ENCODE assay signal across 8 mouse cellular contexts in the genomic region with DNA sequence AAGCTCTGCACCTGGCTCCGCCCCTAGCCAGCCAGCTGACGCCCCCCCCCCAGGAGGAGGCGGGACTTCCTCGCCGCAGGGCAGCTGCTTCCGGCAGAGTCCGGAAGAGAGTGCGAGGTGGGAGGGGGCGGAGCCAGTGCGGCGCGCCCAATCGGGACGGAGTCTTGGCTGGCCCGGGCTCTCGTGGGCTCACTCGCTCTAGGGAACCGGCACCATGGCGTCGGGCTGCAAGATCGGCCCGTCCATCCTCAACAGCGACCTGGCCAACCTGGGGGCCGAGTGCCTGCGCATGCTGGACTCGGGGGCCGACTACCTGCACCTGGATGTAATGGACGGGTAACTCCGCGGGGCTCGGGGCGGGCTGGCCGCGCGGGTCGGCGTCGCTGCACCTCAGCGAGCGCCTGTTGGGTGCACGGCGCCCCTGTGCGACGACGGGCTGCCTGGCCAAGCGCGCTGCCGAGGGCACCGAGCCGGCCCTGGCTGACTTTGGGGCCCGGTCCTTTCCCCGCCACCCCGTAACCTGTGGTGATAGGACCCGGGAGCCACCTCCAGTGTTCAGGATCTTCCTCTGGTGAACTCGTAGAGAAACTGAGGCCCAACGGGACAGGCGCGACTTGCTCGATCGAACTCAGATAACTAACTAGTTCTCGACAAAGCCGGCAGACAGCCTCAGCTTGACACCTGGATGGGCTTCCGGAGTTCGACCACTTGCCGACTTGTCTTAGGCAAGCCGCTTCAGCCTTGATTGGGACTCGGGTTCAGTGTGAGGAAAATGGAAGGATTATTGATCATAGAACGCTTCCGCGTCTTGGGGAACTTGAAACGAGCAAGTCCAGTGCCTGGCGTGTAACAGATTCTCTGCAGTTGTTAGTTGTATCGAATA. TPM values are rescaled to one million over a fixed set of nuclear protein-coding genes. Genes with fewer than 3 reads are reported as not detected.
A peak's percentile ranks its signal among the peaks of the same experiment; 100 is the strongest.
DNase-seq lines count a peak whose midpoint lies in the region; ATAC-seq and TF ChIP-seq lines count a peak whose summit lies in the region.

A gene (plus strand): TSS at position 139 of the 883 bp plus-strand sequence.

- WGBS in hindbrain, postnatal 0 days, result under 1% methylated on average over 72 of the region's 73 CpGs

- ATAC-seq in hindbrain, postnatal 0 days, result peak; percentile 100
- ATAC-seq in megakaryocyte, adult 5-6 weeks (ENCODE audit: poor library complexity, severe bottlenecking), result peak; percentile 94

- intact Hi-C loops in gastrocnemius, adult 2 months (cut with DNase I), result loop anchor here (2.0 to 10.0 kb wide), 2 partner anchors 116 to 334 kb away; a partner anchor contains a TSS
- intact Hi-C loops in left cerebral cortex, adult 2 months (cut with DNase I), result loop anchor here (1.0 to 5.0 kb wide), 2 partner anchors 116 to 136 kb away; a partner anchor contains a TSS

- H3K9ac ChIP-seq in hindbrain, postnatal 0 days (replicated peaks; ENCODE audit: low read length), result peak within 1 kb of the TSS; percentile 79

- peak; percentile 85 for DNase-seq in WW6 (ENCODE audit: low read depth, low spot score)
- peak; percentile 78 to 93 for DNase-seq in cerebellum, postnatal 4 days (ENCODE audit: low spot score in 2 of 2)
- peak; percentile 97 for DNase-seq in gastrocnemius, adult 2 months
- DNase-seq in hindbrain, postnatal 0 days (ENCODE audit: low spot score), result peak; percentile 98
- DNase-seq in left cerebral cortex, adult 2 months (ENCODE audit: extremely low spot score in 1 of 2, low spot score in 2 of 2), result peak; percentile 91 to 93
- peak; percentile 90 to 91 for DNase-seq in right cerebral cortex, adult 2 months (ENCODE audit: low spot score in 2 of 2)
- peak; percentile 94 for DNase-seq in urinary bladder, postnatal 14 days (ENCODE audit: low spot score)

- H3K9me3 ChIP-seq in hindbrain, postnatal 0 days (ENCODE audit: low read length), result no peaks in the 10 kb centered on the region

- TF ChIP-seq CTCF in gastrocnemius, adult 2 months (IDR thresholded peaks at IDR 0.05), result no peak
- TF ChIP-seq CTCF in hindbrain, postnatal 0 days (IDR thresholded peaks at IDR 0.05; ENCODE audit: low read depth), result no peak; the same call in 1 of the 2 replicates
- no peak for TF ChIP-seq CTCF in left cerebral cortex, adult 2 months (IDR thresholded peaks at IDR 0.05)

- H3K4me3 ChIP-seq in gastrocnemius, adult 2 months, result peak within 1 kb of the TSS; percentile 87
- peak within 1 kb of the TSS; percentile 93 for H3K4me3 ChIP-seq in hindbrain, postnatal 0 days (ENCODE audit: low read length)
- peak within 1 kb of the TSS; percentile 72 for H3K4me3 ChIP-seq in left cerebral cortex, adult 2 months

- H3K27ac ChIP-seq in gastrocnemius, adult 2 months, result peak within 1 kb of the TSS; percentile 90
- peak within 1 kb of the TSS; percentile 73 for H3K27ac ChIP-seq in hindbrain, postnatal 0 days
- H3K27ac ChIP-seq in left cerebral cortex, adult 2 months, result peak within 1 kb of the TSS; percentile 83

- peak within 1 kb of the TSS; percentile 84 for H3K4me2 ChIP-seq in hindbrain, postnatal 0 days (ENCODE audit: low read depth, low read length)

- no peaks in the 10 kb centered on the region for H3K27me3 ChIP-seq in hindbrain, postnatal 0 days (ENCODE audit: insufficient read depth, low read length)

- peaks cover 9% of the 10 kb centered on the region; the same call in 1 of the 2 replicates for H3K4me1 ChIP-seq in hindbrain, postnatal 0 days (ENCODE audit: insufficient read depth, low read length)

- H3K36me3 ChIP-seq in hindbrain, postnatal 0 days (ENCODE audit: insufficient read depth, low read length), result no peaks in the 10 kb centered on the region

RNA-seq across cellular contexts. Expression of the gene that starts here (rescaled TPM):
- 10 to 100 TPM in 1 of 2 experiments, 1 to 10 TPM in 1; 8.8 to 10.7 TPM for total RNA-seq in gastrocnemius, adult 2 months (2021)
- 42.7 and 43.0 TPM in 2 replicates for total RNA-seq in hindbrain, postnatal 0 days (2014; rRNA removed)
- polyA plus RNA-seq in hindbrain, postnatal 0 days (2015; fragmentation: Nextera tagmentation; extraction: Ambion mirVana), result 25.9 and 28.1 TPM in 2 replicates
- 10 to 100 TPM; 34.6 to 38.5 TPM for total RNA-seq in left cerebral cortex, adult 2 months (2021)
- total RNA-seq in megakaryocyte, adult 5-6 weeks (2015), result 52.5 and 61.6 TPM in 2 replicates
- 55.9 and 58.9 TPM in 2 replicates for total RNA-seq in megakaryocyte, adult 5-6 weeks (2017)

Comparison
In these comparisons a context has a peak if more than half of its experiments do, and no peak if none do; other contexts are left out.
1. Peak in every context shown above with its lines: DNase-seq, ATAC-seq, H3K4me3 ChIP-seq and H3K27ac ChIP-seq.